Mouse (Mus musculus): Measurements from ENCODE around the gene Galnt13.

- no peak for TF ChIP-seq CTCF (IDR thresholded peaks at IDR 0.05; ENCODE audit: low read depth)
- no peak for TF ChIP-seq EP300 (optimal IDR thresholded peaks at IDR 0.05)
Measured at GRCm38 (mm10) chr2:54906282-54907060, 470.4 kb downstream of the Galnt13 start.
